Mouse (Mus musculus): ENCODE results near the gene Tff2.

GRCm38 (mm10) chr17:31131269-31131821, 12.7 kb downstream of the Tff2 start:
- TF ChIP-seq GATA1 (IDR thresholded peaks at IDR 0.05; ENCODE audit: borderline replicate concordance, low read length) (no peak), FLI1 (IDR thresholded peaks at IDR 0.05; ENCODE audit: low read length) (no peak)

Data from megakaryocyte, embryonic 14.5 days (primary cell).